Mouse (Mus musculus) left cerebral cortex, adult 11 months (tissue): ENCODE data around the gene Wls.

Source experiments
- DNase-seq: peaks from one replicate; pipeline ENCODE4 v3.0.0; 2022; ENCODE audit warnings: low spot score

Wls gene

GRCm38 (mm10) chr3:159839481-159839880 is at the start of gene Wls:
TSS of gene Wls (plus strand) at chr3:159839672.
- DNase-seq: peak; percentile 26

GRCm38 (mm10) chr3:159789781-159790180 is 49.7 kb upstream of the Wls start:
- no peak for DNase-seq

- DNase-seq: no peak
These were observed 7.9 kb upstream of the Wls start for GRCm38 (mm10) chr3:159831535-159831934.

- peak; percentile 29 for DNase-seq
These were observed 737 bp downstream of the Wls start for GRCm38 (mm10) chr3:159840002-159840816.

- no peak for DNase-seq
These were observed 1.4 kb downstream of the Wls start for GRCm38 (mm10) chr3:159840817-159841390.

- no peak for DNase-seq
These were observed 2.0 kb downstream of the Wls start for GRCm38 (mm10) chr3:159841458-159841857.

- no peak for DNase-seq
These were observed 3.7 kb downstream of the Wls start for GRCm38 (mm10) chr3:159843135-159843534.

GRCm38 (mm10) chr3:159847410-159848016 is 8.0 kb downstream of the Wls start:
- no peak for DNase-seq

- DNase-seq: no peak
These were observed 8.7 kb downstream of the Wls start for GRCm38 (mm10) chr3:159848156-159848555.

- no peak for DNase-seq
These were observed 12.0 kb downstream of the Wls start for GRCm38 (mm10) chr3:159851476-159851875.

GRCm38 (mm10) chr3:159851980-159852379 is 12.5 kb downstream of the Wls start:
- no peak for DNase-seq

- no peak for DNase-seq
These were observed 17.6 kb downstream of the Wls start for GRCm38 (mm10) chr3:159857112-159857511.

- DNase-seq: no peak
These were observed 26.2 kb downstream of the Wls start for GRCm38 (mm10) chr3:159865691-159866090.

- DNase-seq: no peak
These were observed 39.5 kb downstream of the Wls start for GRCm38 (mm10) chr3:159878983-159879382.

GRCm38 (mm10) chr3:159883325-159883724 is 43.9 kb downstream of the Wls start:
- DNase-seq: no peak

GRCm38 (mm10) chr3:159884802-159885201 is 45.3 kb downstream of the Wls start:
- no peak for DNase-seq

GRCm38 (mm10) chr3:159885271-159885670 is 45.8 kb downstream of the Wls start:
- DNase-seq: peak; percentile 78

- no peak for DNase-seq
These were observed 46.4 kb downstream of the Wls start for GRCm38 (mm10) chr3:159885781-159886400.

- DNase-seq: no peak
These were observed 50.9 kb downstream of the Wls start for GRCm38 (mm10) chr3:159890176-159891056.

- no peak for DNase-seq
These were observed 51.7 kb downstream of the Wls start for GRCm38 (mm10) chr3:159891057-159891752.

- DNase-seq: no peak
These were observed 67.9 kb downstream of the Wls start for GRCm38 (mm10) chr3:159907329-159907728.
